Mouse (Mus musculus) left cerebral cortex, postnatal 4 days (tissue): ENCODE measurements around the gene Plbd2. TPM values are rescaled to one million over a fixed set of nuclear protein-coding genes. Genes with fewer than 3 reads are reported as not detected.
A peak's percentile ranks its signal among the peaks of the same experiment; 100 is the strongest.

Experiments
- DNase-seq: peaks from one replicate; pipeline ENCODE4 v3.0.0-alpha.2; 2022
- intact Hi-C: fragments of 180-260 bp; cut with DNase I; formaldehyde crosslinking; loops from one replicate; pipeline ENCODE4 v1.15.1; 2025
- total RNA-seq, 2 experiments: library from RNA; stranded (reverse); gene quantifications; 2 replicates each; pipeline ENCODE4 v1.2.3; 2021

Gene Plbd2
- 10 to 100 TPM; 38.8 to 43.9 TPM for total RNA-seq

DNA sequence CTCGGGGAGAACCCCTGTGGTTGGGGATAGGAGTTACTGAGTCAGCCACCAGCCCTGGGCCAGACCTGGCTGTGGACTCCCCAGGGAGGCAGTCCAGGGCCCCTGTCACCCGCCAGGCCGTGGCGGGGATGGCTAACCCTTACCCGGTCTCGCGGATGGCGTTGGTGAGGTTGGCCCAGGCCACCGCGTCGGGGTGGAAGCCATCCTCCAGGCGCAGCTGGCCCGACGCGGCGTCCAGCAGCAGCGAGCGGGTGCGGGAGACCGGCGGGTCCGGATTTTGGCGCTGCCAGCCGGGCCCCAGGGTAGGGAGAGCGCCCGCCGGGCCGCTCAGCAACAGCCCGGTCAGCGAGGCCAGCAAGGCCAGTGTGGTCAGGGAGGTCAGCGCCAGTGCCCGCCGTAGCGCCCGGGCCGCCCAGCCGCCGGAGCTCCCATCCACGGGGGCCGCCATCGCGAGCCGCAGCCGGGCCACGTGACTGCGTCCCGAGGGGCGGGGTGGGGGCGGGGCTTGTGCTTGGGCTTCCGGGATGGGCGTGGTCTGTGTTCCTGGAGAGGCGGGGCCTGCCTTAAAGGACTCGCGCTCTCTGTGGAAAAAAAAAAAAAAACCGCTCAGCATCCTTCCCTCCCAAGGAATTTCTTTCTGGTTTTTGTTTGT is at the start of gene Plbd2:
Plbd2 (minus strand) TSS at position 482 of the 652 bp plus-strand sequence.
- DNase-seq: peak; percentile 96
- intact Hi-C loops: no loop called here

DNA sequence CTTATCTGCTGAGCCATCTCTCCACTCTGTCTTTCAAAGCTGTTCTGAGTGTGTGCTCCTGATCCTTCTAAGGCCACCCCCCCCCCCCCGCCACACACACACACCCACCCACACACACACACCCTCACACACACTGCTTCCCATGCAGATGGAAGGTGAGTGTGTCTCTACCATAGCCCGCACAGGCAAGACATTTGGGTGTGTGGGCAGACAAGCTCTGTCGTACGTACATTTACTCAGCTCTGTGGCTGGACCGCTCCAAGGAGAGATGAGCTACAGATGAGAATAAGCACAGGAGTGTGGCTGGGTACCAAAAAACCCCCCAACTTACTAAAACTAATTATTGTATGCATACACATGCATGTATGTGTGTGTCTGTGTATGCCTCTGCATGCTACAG is 47.2 kb upstream of the Plbd2 start:
- intact Hi-C loops: loop anchor here (2.0 kb wide), 1 partner anchor 54 kb away; no protein-coding TSS in a partner anchor
- no peak for DNase-seq

DNA sequence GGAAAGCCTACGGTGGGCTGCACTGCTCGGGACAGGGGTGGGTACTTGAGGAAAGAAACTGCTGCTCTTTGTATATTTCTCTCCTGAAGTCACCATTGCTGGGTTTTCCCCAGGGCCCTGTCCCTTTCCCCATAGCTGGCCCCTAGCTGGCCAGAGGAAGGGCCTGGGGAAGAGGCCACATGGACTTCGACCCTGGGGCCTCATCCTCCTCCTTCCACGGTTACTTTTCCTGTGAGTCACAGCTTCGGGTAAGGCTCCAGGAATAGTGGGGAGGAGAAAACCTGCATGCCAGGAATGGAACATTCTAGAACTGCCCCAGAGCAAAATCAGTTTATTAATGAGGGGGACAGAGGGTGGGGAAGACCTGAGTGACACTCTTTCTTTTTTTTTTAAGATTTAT is 46.7 kb upstream of the Plbd2 start:
- intact Hi-C loops: loop anchor here (2.0 kb wide), 1 partner anchor 55 kb away; no protein-coding TSS in a partner anchor
- no peak for DNase-seq

DNA sequence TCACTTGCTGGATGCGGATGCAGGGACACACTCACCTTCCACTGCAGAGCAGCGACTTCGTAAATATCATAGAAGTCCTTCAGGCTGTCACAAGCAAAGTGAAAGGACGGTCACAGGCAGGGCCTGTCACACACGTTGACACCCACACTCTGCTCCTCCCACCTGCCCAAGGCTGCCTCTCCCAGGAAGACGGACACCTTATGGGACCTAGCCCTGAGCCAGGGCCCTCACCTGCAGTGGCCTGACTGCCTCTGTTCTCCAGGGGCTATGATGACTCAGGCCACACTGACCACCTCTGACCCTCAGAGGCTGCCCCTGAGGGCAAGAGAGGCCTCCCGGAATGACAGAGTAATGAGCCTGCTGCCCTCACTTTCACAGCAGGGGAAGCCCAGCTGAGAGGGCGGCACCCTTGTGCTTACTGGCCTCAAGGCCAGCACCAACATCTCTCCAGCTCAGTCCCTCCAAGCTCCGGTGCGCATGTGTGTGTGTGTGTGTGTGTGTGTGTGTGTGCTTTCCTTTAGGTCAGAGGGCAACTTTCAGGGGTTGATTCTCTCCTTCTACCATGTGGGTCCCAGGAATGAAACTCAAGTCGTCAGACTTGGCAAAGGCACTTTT is 44.9 kb upstream of the Plbd2 start:
- intact Hi-C loops: no loop called here
- no peak for DNase-seq

DNA sequence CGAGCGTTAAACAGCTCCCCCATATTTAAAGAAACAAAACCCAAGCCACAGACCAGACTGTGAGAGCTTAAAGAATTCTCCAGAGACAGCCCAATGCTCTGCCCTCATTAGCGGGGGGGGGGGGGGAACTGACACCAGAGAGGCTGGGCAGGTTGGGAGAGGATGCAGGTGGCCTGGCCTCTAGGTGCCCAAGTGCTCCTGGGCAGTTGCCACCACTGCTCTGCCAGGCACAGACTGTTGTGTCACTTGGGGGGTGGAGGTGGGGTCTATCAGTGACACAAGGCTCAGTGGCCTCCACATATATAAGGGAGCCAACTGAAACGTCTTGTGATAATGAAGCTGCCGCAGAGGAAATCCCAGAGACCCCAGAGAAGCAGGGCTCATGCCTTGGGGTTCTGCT is 33.2 kb upstream of the Plbd2 start:
- no peak for DNase-seq
- intact Hi-C loops: no loop called here

DNA sequence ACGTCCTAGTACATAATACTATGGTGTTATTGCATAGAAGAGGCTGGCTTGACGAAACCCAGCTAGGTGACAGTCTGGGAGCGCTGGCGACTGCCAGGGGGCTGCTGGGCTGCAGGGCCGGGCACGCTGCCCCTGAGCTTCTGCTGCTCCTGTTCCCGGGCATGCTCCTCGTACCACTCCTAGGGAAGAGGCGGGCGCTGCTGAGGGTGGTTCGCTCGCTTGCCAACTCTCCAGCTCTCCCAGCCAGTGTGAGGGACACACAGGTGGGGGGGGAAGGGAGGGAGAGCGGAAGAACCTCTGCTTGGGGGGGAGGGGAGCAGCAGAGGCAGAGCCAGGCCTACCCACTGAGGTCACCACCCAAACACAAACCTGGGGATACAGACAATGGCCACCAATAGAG is 32.6 kb upstream of the Plbd2 start:
- intact Hi-C loops: no loop called here
- peak; percentile 84 for DNase-seq

GRCm38 (mm10) chr5:120534686-120535075 is 31.3 kb upstream of the Plbd2 start:
- intact Hi-C loops: no loop called here
- DNase-seq: no peak

DNA sequence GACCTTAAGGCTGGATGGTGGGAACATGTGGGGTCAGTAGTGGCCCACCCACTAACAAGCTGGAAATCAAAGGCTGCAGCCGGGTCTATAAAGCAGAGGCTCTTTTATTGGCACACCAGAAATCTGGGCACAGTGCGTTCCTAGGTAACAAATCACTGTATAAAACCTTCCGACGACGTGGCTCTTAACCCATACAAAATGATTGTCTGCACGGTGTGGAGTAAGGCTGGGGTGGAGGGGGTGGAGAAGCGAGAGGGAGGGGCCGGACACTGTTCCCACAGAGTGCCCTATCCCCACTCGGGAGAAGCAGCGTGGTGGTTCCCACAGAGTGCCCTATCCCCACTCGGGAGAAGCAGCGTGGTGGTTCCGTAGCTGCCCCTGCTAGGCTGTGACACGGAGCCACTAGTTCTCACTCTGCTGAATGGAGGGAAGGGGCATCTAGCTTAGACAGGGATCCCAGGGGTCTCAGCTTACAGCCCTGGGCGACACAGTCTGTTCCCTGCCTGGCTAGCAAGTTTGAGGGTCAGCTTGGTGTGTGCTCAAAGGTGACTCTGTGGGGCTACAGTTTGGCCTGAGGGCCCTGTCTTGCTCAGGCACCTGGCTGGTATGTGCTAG is 30.8 kb upstream of the Plbd2 start:
- intact Hi-C loops: no loop called here
- DNase-seq: no peak

GRCm38 (mm10) chr5:120531631-120532030 is 28.2 kb upstream of the Plbd2 start:
- DNase-seq: no peak
- intact Hi-C loops: no loop called here

DNA sequence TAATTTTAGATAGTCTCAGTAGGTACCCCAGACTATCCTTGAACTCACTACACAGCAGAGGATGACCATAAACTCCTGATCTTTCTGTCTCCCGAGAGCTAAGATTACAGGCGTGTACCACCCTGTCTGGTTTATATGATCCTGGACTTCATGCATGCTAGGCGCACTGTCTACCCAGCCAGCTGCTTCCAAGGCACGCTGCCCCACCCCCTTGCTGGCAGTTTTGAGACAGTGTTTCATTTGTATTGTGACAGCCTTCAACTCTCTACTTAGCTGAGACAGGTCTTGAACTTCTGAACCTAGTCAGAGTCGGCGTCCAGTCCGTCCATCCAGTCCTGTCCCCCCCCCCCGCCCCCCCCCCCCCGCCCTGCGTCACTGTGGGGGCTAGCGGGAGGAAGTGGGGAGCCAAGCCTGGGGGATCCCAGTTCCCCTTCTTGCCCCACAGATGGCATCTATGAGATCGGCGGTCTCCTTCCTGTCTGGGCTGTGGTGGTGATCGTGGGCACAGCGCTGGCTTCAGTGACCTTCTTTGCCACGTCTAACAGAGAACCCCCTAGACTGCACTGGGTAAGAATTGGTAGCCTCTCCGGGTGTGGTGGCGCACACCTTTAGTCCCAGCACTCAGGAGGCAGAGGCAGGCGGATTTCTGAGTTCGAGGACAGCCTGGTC is 24.0 kb upstream of the Plbd2 start:
- DNase-seq: no peak
- intact Hi-C loops: no loop called here

- DNase-seq: no peak
- intact Hi-C loops: no loop called here
Measured at GRCm38 (mm10) chr5:120526311-120526710, 22.9 kb upstream of the Plbd2 start.

DNA sequence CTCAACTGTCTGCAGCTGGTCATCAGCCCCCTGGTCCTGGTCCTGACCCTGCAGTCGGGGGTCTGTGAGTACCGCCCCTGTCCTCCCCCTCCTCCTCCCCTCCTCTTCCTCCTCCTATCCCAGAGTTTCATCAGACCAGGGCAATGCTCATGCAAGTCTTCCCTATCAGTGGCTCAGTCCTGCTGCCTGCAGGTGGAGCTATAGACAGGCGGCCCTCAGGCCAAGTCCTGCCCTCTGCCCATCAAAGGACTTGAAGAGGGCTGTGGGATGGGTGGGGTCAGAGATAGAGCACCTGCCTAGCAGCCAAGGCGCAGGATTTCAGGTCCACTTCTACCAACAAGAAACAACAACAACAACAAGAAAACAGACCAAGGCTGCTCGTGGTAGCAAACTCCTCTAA is 22.3 kb upstream of the Plbd2 start:
- intact Hi-C loops: no loop called here
- no peak for DNase-seq

GRCm38 (mm10) chr5:120524736-120525135 is 21.3 kb upstream of the Plbd2 start:
- intact Hi-C loops: no loop called here
- no peak for DNase-seq

GRCm38 (mm10) chr5:120522649-120523048 is 19.2 kb upstream of the Plbd2 start:
- no peak for DNase-seq
- intact Hi-C loops: no loop called here

DNA sequence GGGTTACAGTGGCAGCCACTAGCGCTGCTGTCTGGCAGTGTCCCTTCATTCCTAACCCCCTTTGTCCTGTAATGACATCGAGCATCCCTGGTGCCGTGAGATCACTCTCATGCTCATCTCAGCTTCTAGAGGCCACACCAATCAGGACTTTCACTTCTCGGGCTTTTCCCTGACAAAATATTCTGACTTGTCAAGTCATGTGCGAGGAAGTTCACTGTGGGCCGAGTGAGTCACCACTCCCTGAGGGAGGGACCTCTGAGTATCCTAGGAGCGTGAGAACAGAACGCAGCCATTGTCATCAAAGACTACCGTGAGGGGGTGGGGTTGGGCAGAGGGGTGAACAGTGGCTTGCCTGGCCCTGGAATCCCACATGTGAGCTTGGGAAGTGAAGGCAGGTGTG is 14.1 kb upstream of the Plbd2 start:
- intact Hi-C loops: no loop called here
- DNase-seq: no peak

DNA sequence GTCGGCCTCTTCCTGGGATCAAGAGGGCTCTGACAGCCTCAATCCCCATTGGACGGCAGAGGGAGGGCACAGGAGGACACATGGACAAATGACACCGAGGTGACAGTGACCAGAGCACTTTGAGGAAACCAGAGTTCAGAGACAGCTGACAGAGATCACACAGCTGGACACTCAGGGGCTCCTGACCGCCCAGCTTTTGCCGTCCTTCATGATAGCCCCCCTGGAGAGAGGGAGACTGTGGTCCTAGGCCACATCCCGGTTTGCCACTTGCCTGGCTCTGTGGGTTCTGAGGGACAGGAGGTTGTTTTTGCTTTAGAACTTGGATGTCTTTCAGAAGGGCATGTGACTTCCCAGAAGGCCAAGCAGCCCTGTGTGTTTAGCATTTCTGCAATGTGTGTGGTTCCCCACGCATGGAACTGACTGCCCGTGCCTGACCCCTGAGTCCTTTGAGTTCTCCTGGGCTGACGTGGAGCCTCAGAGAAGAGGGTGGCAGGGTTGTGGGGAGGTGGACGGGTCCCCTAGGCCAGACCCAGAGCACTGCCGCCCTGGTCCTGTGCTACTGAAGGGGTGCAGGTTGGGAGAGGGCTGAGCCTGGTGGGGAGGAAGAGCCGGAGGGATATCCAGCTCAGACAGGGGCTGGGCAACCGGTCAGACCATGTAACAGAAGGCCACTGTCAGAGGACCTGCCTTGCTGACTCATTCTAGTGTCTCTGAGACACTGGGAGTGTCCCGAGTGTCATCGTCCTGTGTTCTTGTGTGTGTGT is 13.0 kb upstream of the Plbd2 start:
- DNase-seq: no peak
- intact Hi-C loops: no loop called here

DNA sequence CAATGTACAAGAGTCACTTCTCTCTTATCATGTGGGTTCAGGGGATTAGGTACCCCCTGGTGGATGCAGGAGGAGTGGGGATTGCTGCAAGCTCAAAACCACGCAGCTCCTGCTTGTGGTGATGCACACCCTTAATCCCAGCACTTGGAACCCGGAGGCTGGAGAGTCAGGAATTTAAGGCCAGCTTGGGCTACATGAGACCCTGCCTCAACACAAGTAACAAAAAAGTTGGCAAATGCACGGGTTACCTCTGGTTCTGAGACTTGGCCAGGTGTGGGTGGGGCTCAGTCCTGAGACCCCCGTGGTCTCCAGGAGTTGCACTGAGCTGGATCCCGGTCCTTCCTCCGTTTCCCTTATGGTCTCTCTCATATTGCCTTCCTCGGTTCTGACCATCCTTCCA is 12.0 kb upstream of the Plbd2 start:
- intact Hi-C loops: no loop called here
- no peak for DNase-seq

- DNase-seq: peak; percentile 59
- intact Hi-C loops: loop anchor here (5.0 kb wide), 1 partner anchor 88 kb away; no protein-coding TSS in a partner anchor
Measured at GRCm38 (mm10) chr5:120514754-120515153, 11.3 kb upstream of the Plbd2 start.

DNA sequence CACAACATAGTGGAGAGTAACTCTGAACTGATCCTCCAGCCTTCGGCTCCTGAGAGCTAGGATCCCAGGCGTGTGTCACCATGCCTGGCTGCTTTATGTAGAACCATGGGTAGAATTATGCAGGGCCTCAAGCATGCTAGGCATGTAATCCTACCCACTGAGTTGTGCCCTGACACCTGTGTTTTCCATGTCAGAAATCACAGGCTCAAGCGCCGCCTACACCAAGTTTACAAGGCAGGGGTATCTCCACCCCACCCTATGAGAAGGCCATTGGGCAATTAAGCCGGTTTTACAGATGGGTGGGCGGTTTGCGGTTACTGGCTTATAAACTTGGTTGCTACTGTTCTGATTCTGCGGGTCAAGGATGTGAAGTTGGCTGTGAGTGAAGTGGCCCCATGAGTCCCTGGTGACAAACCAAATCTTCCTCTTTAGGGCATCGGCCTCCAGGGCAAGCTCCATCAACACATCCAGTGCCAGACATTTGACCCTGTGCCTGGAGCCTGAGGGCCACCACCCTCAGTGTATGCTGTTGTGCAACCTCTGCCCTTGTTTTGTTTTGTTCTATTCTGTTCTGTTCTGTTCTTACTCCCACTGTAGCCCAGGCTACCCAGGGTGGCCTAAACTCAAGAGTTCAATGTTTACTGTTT is 10.7 kb upstream of the Plbd2 start:
- intact Hi-C loops: loop anchor here (5.0 kb wide), 1 partner anchor 88 kb away; no protein-coding TSS in a partner anchor
- no peak for DNase-seq

DNA sequence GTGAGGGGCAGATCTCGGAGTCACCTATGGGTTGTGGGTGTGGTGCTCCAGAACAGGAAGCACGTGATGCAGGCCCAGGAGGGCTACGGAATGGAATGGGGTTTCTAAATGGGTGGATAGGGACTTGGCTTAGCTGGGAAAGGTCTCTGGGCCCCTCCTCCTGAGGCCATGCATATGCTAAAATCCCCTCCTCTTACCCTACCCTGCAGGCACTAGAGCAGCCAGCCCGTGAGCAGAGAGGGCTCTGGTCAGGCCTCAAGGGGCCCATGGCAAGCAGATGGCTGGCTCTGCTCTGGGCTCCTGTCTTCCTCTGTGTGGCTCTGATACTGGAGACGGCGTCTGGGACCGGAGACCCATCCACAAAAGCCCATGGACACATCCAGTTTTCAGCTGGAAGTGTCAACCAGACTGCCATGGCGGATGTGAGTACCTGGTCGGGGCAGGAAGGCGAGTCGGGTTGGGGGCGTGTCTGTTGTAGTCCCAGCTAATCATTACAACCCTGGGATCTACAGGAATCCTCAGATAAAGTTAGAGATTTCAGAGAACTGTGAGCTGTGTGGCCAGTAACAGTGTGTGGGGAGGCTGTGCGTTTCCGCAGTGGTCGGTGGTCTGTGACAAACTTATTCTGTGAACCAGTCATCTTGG is 9.6 kb upstream of the Plbd2 start:
- no peak for DNase-seq
- intact Hi-C loops: loop anchor here (5.0 kb wide), 1 partner anchor 89 kb away; no protein-coding TSS in a partner anchor
